Mouse (Mus musculus) megakaryocyte, embryonic 14.5 days (primary cell): ENCODE measurements around the gene Slc52a3. TPM values are rescaled to one million over a fixed set of nuclear protein-coding genes. Genes with fewer than 3 reads are reported as not detected.

Experiments used
- H3K27me3 ChIP-seq: replicated peaks from 2 replicates; pipeline ENCODE3; 2012; ENCODE audit warnings: inconsistent platforms
- H3K36me3 ChIP-seq: replicated peaks from 2 replicates; pipeline ENCODE3; 2012; ENCODE audit warnings: low read length, inconsistent platforms, mixed read lengths
- H3K4me1 ChIP-seq: 2 replicates; pipeline ENCODE4 v1.6.1; 2012; ENCODE audit warnings: inconsistent platforms
- H3K4me3 ChIP-seq: replicated peaks from 2 replicates; pipeline ENCODE3; 2012; ENCODE audit warnings: moderate library complexity, mild to moderate bottlenecking, inconsistent platforms
- H3K9me3 ChIP-seq: 2 replicates; pipeline ENCODE4 v1.6.1; 2012; ENCODE audit warnings: inconsistent platforms
- FLI1 ChIP-seq: IDR thresholded peaks from 2 replicates; pipeline ENCODE4 v1.6.1; 2012; ENCODE audit warnings: low read length, inconsistent platforms, mixed read lengths
- GATA1 ChIP-seq: IDR thresholded peaks from 3 replicates; pipeline ENCODE4 v1.6.1; 2012; ENCODE audit warnings: mixed read lengths, low read length, inconsistent platforms, borderline replicate concordance
- polyA plus RNA-seq: library from polyadenylated mRNA; stranded (reverse); fragments of >175 nt; gene quantifications from 2 replicates; pipeline ENCODE4 v1.2.3, GENCODE M21; 2012; ENCODE audit warnings: low replicate concordance; ENCODE audit not compliant: insufficient read depth

The Slc52a3 gene
- polyA plus RNA-seq, 1 experiment = 0.27 TPM

GRCm38 (mm10) chr2:152030986-152031385, 34.7 kb downstream of the Slc52a3 start:
- H3K9me3 ChIP-seq = peaks cover 42% of the 10 kb centered on the region
- no peaks in the 10 kb centered on the region for H3K36me3 ChIP-seq
- peaks cover 87% of the 10 kb centered on the region for H3K27me3 ChIP-seq
- no peak for TF ChIP-seq FLI1
- TF ChIP-seq GATA1 = no peak
- H3K4me1 ChIP-seq = peaks cover 22% of the 10 kb centered on the region
- H3K4me3 ChIP-seq = no peak overlapping the region

- TF ChIP-seq GATA1 (no peak), FLI1 (no peak)
- no peaks in the 10 kb centered on the region for H3K36me3 ChIP-seq
- H3K27me3 ChIP-seq = peaks cover 67% of the 10 kb centered on the region
- no peaks in the 10 kb centered on the region for H3K4me1 ChIP-seq
- H3K4me3 ChIP-seq = no peak overlapping the region
- H3K9me3 ChIP-seq = peaks cover 26% of the 10 kb centered on the region
Measured at GRCm38 (mm10) chr2:152040101-152040500, 43.8 kb downstream of the Slc52a3 start.

GRCm38 (mm10) chr2:152047116-152048002, 51.0 kb downstream of the Slc52a3 start:
- Histone ChIP-seq H3K4me1 (peaks cover 39% of the 10 kb centered on the region), H3K36me3 (no peaks in the 10 kb centered on the region), H3K9me3 (peaks cover 9% of the 10 kb centered on the region), H3K4me3 (no peak overlapping the region), H3K27me3 (peaks cover 86% of the 10 kb centered on the region)
- TF ChIP-seq GATA1 = no peak
- no peak for TF ChIP-seq FLI1

DNA sequence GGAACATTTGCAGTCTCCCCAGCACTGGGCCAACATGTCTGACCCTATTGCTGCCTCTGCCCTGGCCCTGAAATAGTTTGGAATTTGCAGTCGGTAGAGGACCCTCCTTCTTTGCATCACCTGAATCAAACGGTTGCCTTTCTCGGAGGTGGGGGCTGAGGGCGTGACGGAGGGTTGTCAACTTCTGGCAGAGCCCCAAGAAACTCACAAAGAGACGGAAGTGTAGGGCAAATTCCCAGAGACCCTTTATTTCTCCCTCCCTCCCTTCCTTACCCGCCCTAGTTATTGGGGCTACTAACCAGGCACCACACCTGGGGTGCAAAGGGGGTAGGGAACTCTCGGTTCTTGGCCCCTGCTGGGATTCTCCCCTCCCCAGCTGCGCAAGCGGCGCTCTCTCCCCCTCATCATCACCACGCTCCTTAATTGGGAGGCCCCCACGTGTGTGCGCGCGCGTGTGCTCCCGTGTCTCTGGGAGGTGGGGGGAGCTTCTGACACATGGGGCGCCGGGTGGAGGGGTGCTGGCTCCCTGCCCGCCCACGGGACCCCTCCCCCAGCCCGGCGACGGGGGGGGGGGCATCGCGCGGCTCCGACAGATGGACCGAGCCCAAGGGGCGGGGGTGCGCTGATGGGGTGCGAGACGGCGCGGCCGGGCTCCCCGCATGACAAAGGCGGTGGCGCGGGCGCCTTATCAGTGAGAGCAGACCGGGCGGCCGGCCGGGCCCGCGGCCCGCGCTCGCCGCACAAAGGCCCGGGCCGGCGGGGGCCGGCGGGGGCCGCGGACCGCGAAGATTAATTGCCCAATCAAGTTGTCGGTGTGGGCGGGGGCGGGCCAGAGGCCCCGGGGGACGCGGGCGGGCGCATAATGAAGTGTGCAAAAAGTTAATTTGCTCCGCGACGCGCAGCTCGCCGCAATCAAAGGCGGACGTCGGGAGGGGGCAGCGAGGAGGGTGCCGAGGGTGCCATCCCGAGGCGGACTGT, 52.0 kb downstream of the Slc52a3 start:
- H3K9me3 ChIP-seq = peaks cover 9% of the 10 kb centered on the region
- peak overlapping the region; percentile 87 for H3K4me3 ChIP-seq
- no peaks in the 10 kb centered on the region for H3K36me3 ChIP-seq
- H3K4me1 ChIP-seq = peaks cover 39% of the 10 kb centered on the region
- H3K27me3 ChIP-seq = peaks cover 93% of the 10 kb centered on the region
- TF ChIP-seq FLI1 (no peak), GATA1 (no peak)

- H3K9me3 ChIP-seq = peaks cover 9% of the 10 kb centered on the region
- TF ChIP-seq GATA1 = no peak
- TF ChIP-seq FLI1 = no peak
- peak overlapping the region; percentile 87 for H3K4me3 ChIP-seq
- no peaks in the 10 kb centered on the region for H3K36me3 ChIP-seq
- H3K27me3 ChIP-seq = peaks cover 94% of the 10 kb centered on the region
- peaks cover 39% of the 10 kb centered on the region for H3K4me1 ChIP-seq
Measured at GRCm38 (mm10) chr2:152048981-152049441, 52.7 kb downstream of the Slc52a3 start.

DNA sequence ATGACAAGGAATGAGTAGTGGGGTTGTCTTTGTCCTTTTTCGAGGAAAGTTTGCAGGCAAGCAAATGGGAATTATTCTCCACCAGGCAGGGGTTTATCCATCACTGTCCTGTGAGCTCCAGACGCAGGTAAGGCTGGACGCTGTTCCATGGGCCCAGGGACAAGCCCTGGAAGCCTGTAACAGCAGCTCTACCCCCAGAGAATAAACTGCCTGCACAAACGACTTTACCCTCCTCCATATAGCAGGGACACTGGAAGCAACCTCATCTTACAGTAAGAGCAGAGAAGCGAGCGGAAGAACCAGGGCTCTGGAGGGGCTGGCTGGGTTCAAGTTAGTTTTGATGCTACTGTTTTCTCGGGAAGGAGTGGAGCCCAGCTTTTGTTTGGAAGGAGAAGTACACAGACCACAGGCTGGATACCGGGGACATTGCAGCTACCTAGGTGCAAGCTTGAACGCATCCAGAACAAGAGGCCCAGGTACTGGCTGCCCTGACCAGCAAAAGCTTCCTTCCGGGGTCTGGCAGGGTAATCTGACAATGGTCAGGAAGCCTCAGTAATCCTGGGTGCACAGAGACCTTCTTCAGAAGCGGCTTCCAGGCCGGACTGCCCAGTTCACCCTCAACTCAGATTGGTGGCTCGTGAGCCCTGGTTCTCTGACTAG, 53.4 kb downstream of the Slc52a3 start:
- H3K9me3 ChIP-seq = peaks cover 9% of the 10 kb centered on the region
- TF ChIP-seq GATA1 (no peak), FLI1 (no peak)
- no peaks in the 10 kb centered on the region for H3K36me3 ChIP-seq
- H3K27me3 ChIP-seq = peaks cover 95% of the 10 kb centered on the region
- peak overlapping the region; percentile 50 for H3K4me3 ChIP-seq
- peaks cover 39% of the 10 kb centered on the region for H3K4me1 ChIP-seq

- Histone ChIP-seq H3K9me3 (peaks cover 9% of the 10 kb centered on the region), H3K4me3 (no peak overlapping the region), H3K4me1 (peaks cover 39% of the 10 kb centered on the region), H3K27me3 (peaks cover 95% of the 10 kb centered on the region), H3K36me3 (no peaks in the 10 kb centered on the region)
- TF ChIP-seq GATA1 (no peak), FLI1 (no peak)
Measured at GRCm38 (mm10) chr2:152050316-152050715, 54.0 kb downstream of the Slc52a3 start.

DNA sequence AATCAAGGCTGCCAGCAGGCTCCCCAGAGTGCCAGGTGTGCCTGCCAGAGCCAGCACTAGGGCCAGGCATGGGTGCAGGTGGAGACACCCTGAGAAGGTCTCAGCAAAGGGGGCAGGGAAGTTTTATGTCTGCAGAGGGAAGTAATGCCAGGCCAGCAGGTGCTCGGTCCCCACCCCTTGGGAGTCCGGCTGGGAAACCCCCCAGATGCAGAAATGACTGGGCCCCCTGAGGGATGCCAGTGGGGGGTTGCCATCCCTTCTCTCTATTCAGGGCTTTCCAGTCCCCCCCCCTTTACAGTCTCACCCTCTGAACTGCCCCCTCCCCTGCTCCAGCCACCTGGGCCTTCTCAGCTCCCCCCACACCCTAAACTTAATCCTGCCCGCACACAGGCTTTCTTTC, 55.7 kb downstream of the Slc52a3 start:
- no peak for TF ChIP-seq FLI1
- Histone ChIP-seq H3K4me1 (peaks cover 43% of the 10 kb centered on the region), H3K4me3 (no peak overlapping the region), H3K27me3 (peaks cover 97% of the 10 kb centered on the region), H3K9me3 (0 out of 2 replicates have a peak, but pooled peaks cover 5% of the 10 kb centered on the region), H3K36me3 (no peaks in the 10 kb centered on the region)

GRCm38 (mm10) chr2:152055406-152055805, 59.1 kb downstream of the Slc52a3 start:
- Histone ChIP-seq H3K4me1 (peaks cover 9% of the 10 kb centered on the region), H3K27me3 (peaks cover 88% of the 10 kb centered on the region), H3K4me3 (no peak overlapping the region), H3K36me3 (no peaks in the 10 kb centered on the region), H3K9me3 (0 out of 2 replicates have a peak, but pooled peaks cover 2% of the 10 kb centered on the region)
- TF ChIP-seq GATA1 (no peak), FLI1 (no peak)
